Mouse (Mus musculus) thymus, adult 2 months (tissue): ENCODE data around the gene E2f7.

Experiments used
- CTCF ChIP-seq: fragments of 200-500 bp; IDR thresholded peaks from 2 replicates; pipeline ENCODE4 v1.5.1; 2012; ENCODE audit warnings: mild to moderate bottlenecking, control low read depth, low read length, moderate library complexity, borderline replicate concordance; ENCODE audit not compliant: control insufficient read depth, poor library complexity, insufficient read depth; ENCODE audit errors: extremely low read depth
- POLR2A ChIP-seq: fragments of 200-500 bp; IDR thresholded peaks from 2 replicates; pipeline ENCODE4 v1.6.1; 2012; ENCODE audit warnings: mild to moderate bottlenecking, low read length, control low read depth, moderate library complexity; ENCODE audit not compliant: control insufficient read depth, poor library complexity, insufficient read depth; ENCODE audit errors: extremely low read depth

GRCm38 (mm10) chr10:110744686-110745639 is at the start of gene E2f7:
- TF ChIP-seq CTCF (no peak), POLR2A (peak; percentile 53)
